ENCODE assay signal across 11 mouse cellular contexts in the genomic region with DNA sequence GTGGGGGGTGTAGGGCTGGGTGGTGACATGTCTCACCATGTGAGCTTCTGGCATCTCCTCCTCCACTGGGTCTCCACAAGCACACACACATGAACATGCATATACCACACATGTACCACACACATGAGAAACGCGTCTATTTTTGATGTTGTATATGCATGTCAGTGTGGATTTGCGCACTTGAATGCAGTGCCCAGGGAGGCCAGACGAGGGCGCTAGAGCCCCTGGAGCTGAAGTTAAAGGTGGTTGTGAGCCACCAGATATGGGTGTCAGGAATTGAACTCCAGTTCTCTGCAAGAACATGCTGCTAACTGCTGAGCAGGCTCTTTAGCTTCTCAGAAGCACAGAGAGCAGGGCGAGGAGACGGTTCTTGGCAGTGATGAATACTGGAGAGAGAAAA. TPM values are rescaled to one million over a fixed set of nuclear protein-coding genes. Genes with fewer than 3 reads are reported as not detected.
DNase-seq lines count a peak whose midpoint lies in the region; ATAC-seq and TF ChIP-seq lines count a peak whose summit lies in the region.
"Had no signal": no experiment of that assay in that cellular context is flagged by ENCODE, and none has a peak within 500 bp of the region (broad histone marks: within the 10 kb centered on the region; RNA-seq: fewer than 3 reads in every experiment).

No protein-coding gene starts in this region.

- peak; percentile 35 for TF ChIP-seq CTCF in left cerebral cortex, adult 2 months (IDR thresholded peaks at IDR 0.05)

- ATAC-seq in cerebellum, adult (ENCODE audit: insufficient number of reproducible peaks, low FRiP score, low TSS enrichment), result no peak

- no peak overlapping the region for H3K4me3 ChIP-seq in left cerebral cortex, adult 2 months
- H3K4me3 ChIP-seq: lung, embryonic 15.5 days had no signal

- intact Hi-C loops in left cerebral cortex, adult 2 months (cut with DNase I), result loop anchor here (10.0 kb wide), 1 partner anchor 278 kb away; no protein-coding TSS in a partner anchor
- intact Hi-C loops in left cerebral cortex, postnatal 14 days (cut with DNase I), result no loop called here

- peak; percentile 17 for DNase-seq in cerebellum, adult 9-10 months
- no peak for DNase-seq in left cerebral cortex, adult 2 months (ENCODE audit: extremely low spot score in 1 of 2, low spot score in 2 of 2)
- DNase-seq in left cerebral cortex, postnatal 14 days (ENCODE audit: low spot score in 2 of 2), result no peak
- DNase-seq in thymus, postnatal 4 days, result peak; percentile 61
- DNase-seq in thymus, adult 18-20 months, result no peak
- peak; percentile 51 for DNase-seq in testis, postnatal 14 days (ENCODE audit: low spot score)
- no peak for DNase-seq in adrenal gland, postnatal 36 days
- DNase-seq: gastrocnemius, postnatal 25 days; heart, postnatal 36 days had no signal

- no peak overlapping the region for H3K27ac ChIP-seq in left cerebral cortex, adult 2 months
- H3K27ac ChIP-seq: lung, embryonic 15.5 days had no signal

RNA-seq across cellular contexts. Expression of gene Zap70, which starts 24.8 kb away (rescaled TPM):
- total RNA-seq in left cerebral cortex, adult 2 months (2021), result 1 to 10 TPM; 1.7 to 2.1 TPM
- total RNA-seq in left cerebral cortex, postnatal 14 days (2021), result 1 to 10 TPM; 1.7 TPM
- under 1 TPM; 0.53 to 0.56 TPM for total RNA-seq in adrenal gland, postnatal 36 days (2021)

Comparison
In these comparisons a context has a peak if more than half of its experiments do, and no peak if none do; other contexts are left out.
1. DNase-seq: peak in cerebellum, adult 9-10 months (single experiment), thymus, postnatal 4 days (single experiment) and testis, postnatal 14 days (single experiment); none in left cerebral cortex, adult 2 months (0 of 2), left cerebral cortex, postnatal 14 days (0 of 2), thymus, adult 18-20 months (0 of 2) and adrenal gland, postnatal 36 days (0 of 2).